Mouse (Mus musculus): ENCODE results near the gene Homer2. TPM values are rescaled to one million over a fixed set of nuclear protein-coding genes. Genes with fewer than 3 reads are reported as not detected.
A peak's percentile ranks its signal among the peaks of the same experiment; 100 is the strongest.

Homer2 gene
- polyA plus RNA-seq, 1 experiment = 4.4 TPM

- Histone ChIP-seq H3K27me3 (replicated peaks) (peaks cover 86% of the 10 kb centered on the region), H3K9me3 (no peaks in the 10 kb centered on the region), H3K4me1 (peaks cover 48% of the 10 kb centered on the region), H3K36me3 (replicated peaks; ENCODE audit: low read length) (peaks cover 2% of the 10 kb centered on the region), H3K4me3 (replicated peaks) (peak overlapping the region; percentile 92)
- TF ChIP-seq FLI1 (IDR thresholded peaks at IDR 0.05; ENCODE audit: low read length) (no peak), GATA1 (IDR thresholded peaks at IDR 0.05; ENCODE audit: borderline replicate concordance, low read length) (no peak)
Measured at GRCm38 (mm10) chr7:81706027-81706415, 1.3 kb downstream of the Homer2 start.

- H3K9me3 ChIP-seq = no peaks in the 10 kb centered on the region
- peaks cover 2% of the 10 kb centered on the region for H3K36me3 ChIP-seq (replicated peaks; ENCODE audit: low read length)
- peaks cover 18% of the 10 kb centered on the region; the same call in 1 of the 2 replicates for H3K4me1 ChIP-seq
- TF ChIP-seq FLI1 (IDR thresholded peaks at IDR 0.05; ENCODE audit: low read length) (no peak), GATA1 (IDR thresholded peaks at IDR 0.05; ENCODE audit: borderline replicate concordance, low read length) (no peak)
- no peak overlapping the region for H3K4me3 ChIP-seq (replicated peaks)
- H3K27me3 ChIP-seq (replicated peaks) = peaks cover 55% of the 10 kb centered on the region
Measured at GRCm38 (mm10) chr7:81698357-81698756, 9.0 kb downstream of the Homer2 start.

- TF ChIP-seq GATA1 (IDR thresholded peaks at IDR 0.05; ENCODE audit: borderline replicate concordance, low read length) (no peak), FLI1 (IDR thresholded peaks at IDR 0.05; ENCODE audit: low read length) (no peak)
- Histone ChIP-seq H3K36me3 (replicated peaks; ENCODE audit: low read length) (peaks cover 2% of the 10 kb centered on the region), H3K4me3 (replicated peaks) (no peak overlapping the region), H3K9me3 (no peaks in the 10 kb centered on the region), H3K27me3 (replicated peaks) (peaks cover 55% of the 10 kb centered on the region), H3K4me1 (peaks cover 17% of the 10 kb centered on the region; the same call in 1 of the 2 replicates)
Measured at GRCm38 (mm10) chr7:81697954-81698353, 9.4 kb downstream of the Homer2 start.

- TF ChIP-seq GATA1 (IDR thresholded peaks at IDR 0.05; ENCODE audit: borderline replicate concordance, low read length) (no peak), FLI1 (IDR thresholded peaks at IDR 0.05; ENCODE audit: low read length) (no peak)
- no peaks in the 10 kb centered on the region for H3K36me3 ChIP-seq (replicated peaks; ENCODE audit: low read length)
- no peaks in the 10 kb centered on the region for H3K9me3 ChIP-seq
- peaks cover 43% of the 10 kb centered on the region for H3K27me3 ChIP-seq (replicated peaks)
- H3K4me3 ChIP-seq (replicated peaks) = no peak overlapping the region
- H3K4me1 ChIP-seq = peaks cover 23% of the 10 kb centered on the region
Measured at GRCm38 (mm10) chr7:81695763-81696533, 11.4 kb downstream of the Homer2 start.

GRCm38 (mm10) chr7:81691067-81691466, 16.3 kb downstream of the Homer2 start:
- Histone ChIP-seq H3K36me3 (replicated peaks; ENCODE audit: low read length) (no peaks in the 10 kb centered on the region), H3K27me3 (replicated peaks) (peaks cover 29% of the 10 kb centered on the region), H3K9me3 (no peaks in the 10 kb centered on the region), H3K4me1 (peaks cover 38% of the 10 kb centered on the region), H3K4me3 (replicated peaks) (no peak overlapping the region)
- no peak for TF ChIP-seq GATA1 (IDR thresholded peaks at IDR 0.05; ENCODE audit: borderline replicate concordance, low read length)
- TF ChIP-seq FLI1 (IDR thresholded peaks at IDR 0.05; ENCODE audit: low read length) = no peak

GRCm38 (mm10) chr7:81689116-81689681, 18.1 kb downstream of the Homer2 start:
- Histone ChIP-seq H3K9me3 (no peaks in the 10 kb centered on the region), H3K27me3 (replicated peaks) (peaks cover 31% of the 10 kb centered on the region), H3K4me3 (replicated peaks) (peak overlapping the region; percentile 28), H3K4me1 (peaks cover 35% of the 10 kb centered on the region), H3K36me3 (replicated peaks; ENCODE audit: low read length) (no peaks in the 10 kb centered on the region)
- no peak for TF ChIP-seq FLI1 (IDR thresholded peaks at IDR 0.05; ENCODE audit: low read length)
- no peak for TF ChIP-seq GATA1 (IDR thresholded peaks at IDR 0.05; ENCODE audit: borderline replicate concordance, low read length)

GRCm38 (mm10) chr7:81688378-81688777, 18.9 kb downstream of the Homer2 start:
- H3K9me3 ChIP-seq = no peaks in the 10 kb centered on the region
- no peaks in the 10 kb centered on the region for H3K36me3 ChIP-seq (replicated peaks; ENCODE audit: low read length)
- H3K4me3 ChIP-seq (replicated peaks) = no peak overlapping the region
- TF ChIP-seq GATA1 (IDR thresholded peaks at IDR 0.05; ENCODE audit: borderline replicate concordance, low read length) (no peak), FLI1 (IDR thresholded peaks at IDR 0.05; ENCODE audit: low read length) (no peak)
- H3K27me3 ChIP-seq (replicated peaks) = peaks cover 28% of the 10 kb centered on the region
- H3K4me1 ChIP-seq = peaks cover 31% of the 10 kb centered on the region

- TF ChIP-seq GATA1 (IDR thresholded peaks at IDR 0.05; ENCODE audit: borderline replicate concordance, low read length) (no peak), FLI1 (IDR thresholded peaks at IDR 0.05; ENCODE audit: low read length) (no peak)
- Histone ChIP-seq H3K27me3 (replicated peaks) (peaks cover 23% of the 10 kb centered on the region), H3K9me3 (no peaks in the 10 kb centered on the region), H3K4me1 (peaks cover 35% of the 10 kb centered on the region), H3K4me3 (replicated peaks) (no peak overlapping the region), H3K36me3 (replicated peaks; ENCODE audit: low read length) (no peaks in the 10 kb centered on the region)
Measured at GRCm38 (mm10) chr7:81687684-81688316, 19.5 kb downstream of the Homer2 start.

GRCm38 (mm10) chr7:81685375-81685774, 22.0 kb downstream of the Homer2 start:
- peaks cover 27% of the 10 kb centered on the region for H3K4me1 ChIP-seq
- H3K36me3 ChIP-seq (replicated peaks; ENCODE audit: low read length) = no peaks in the 10 kb centered on the region
- H3K9me3 ChIP-seq = no peaks in the 10 kb centered on the region
- TF ChIP-seq FLI1 (IDR thresholded peaks at IDR 0.05; ENCODE audit: low read length) (no peak), GATA1 (IDR thresholded peaks at IDR 0.05; ENCODE audit: borderline replicate concordance, low read length) (no peak)
- H3K27me3 ChIP-seq (replicated peaks) = peaks cover 26% of the 10 kb centered on the region
- no peak overlapping the region for H3K4me3 ChIP-seq (replicated peaks)

Measured in megakaryocyte, embryonic 14.5 days (primary cell).